Mouse (Mus musculus) layer of hippocampus, postnatal 10 days (tissue): ENCODE results near the gene Angptl1. TPM values are rescaled to one million over a fixed set of nuclear protein-coding genes. Genes with fewer than 3 reads are reported as not detected.

Source experiments
- DNase-seq, 2 experiments: peaks; one replicate each; pipeline ENCODE4 v3.0.0; 2021; ENCODE audit warnings: low spot score in 2 of 2
- total RNA-seq, 2 experiments: library from RNA; stranded (reverse); gene quantifications; 2 replicates each; pipeline ENCODE4 v1.2.3; 2021

Gene Angptl1
- total RNA-seq, 2 experiments from 2014 or later = 0.49 to 1.1 TPM

DNA sequence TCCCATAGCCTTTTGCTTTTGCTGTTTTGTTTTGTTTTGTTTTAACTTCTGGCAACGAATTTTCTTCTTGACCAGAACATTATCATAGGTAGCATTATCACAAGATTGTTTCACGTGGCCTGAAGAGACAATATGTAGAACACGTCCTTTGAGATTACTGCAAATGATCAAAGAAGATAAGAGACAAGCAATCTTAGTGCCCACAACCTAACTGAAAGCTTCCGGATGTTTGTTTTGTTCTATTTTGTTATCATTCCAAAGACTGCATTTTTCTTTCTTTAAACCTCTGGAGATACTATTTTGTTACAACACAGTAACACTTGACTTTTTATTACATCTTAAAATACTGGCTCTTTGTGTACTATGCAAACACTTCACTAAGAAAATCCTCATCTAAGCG lies 31.7 kb downstream of the Angptl1 start:
- no peak for DNase-seq

DNA sequence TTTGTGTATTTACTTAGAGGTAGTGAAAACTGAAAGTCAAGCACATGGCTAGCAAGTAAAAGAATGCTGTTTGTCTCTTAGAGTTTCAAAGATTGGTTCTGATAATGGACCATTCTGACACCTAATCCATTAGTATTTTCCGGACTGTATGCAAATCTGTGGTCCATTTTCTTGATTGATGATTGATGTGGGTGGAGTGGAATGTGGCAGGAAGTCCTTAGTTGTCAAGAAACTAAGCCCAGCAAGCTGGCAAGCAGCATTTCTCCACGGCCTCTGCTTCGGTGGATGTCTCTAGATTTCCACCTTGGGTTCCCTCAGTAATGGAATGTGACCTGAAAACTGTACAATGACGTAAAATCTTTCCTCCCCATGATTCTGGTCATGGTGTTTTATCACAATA lies 32.3 kb downstream of the Angptl1 start:
- no peak for DNase-seq

DNA sequence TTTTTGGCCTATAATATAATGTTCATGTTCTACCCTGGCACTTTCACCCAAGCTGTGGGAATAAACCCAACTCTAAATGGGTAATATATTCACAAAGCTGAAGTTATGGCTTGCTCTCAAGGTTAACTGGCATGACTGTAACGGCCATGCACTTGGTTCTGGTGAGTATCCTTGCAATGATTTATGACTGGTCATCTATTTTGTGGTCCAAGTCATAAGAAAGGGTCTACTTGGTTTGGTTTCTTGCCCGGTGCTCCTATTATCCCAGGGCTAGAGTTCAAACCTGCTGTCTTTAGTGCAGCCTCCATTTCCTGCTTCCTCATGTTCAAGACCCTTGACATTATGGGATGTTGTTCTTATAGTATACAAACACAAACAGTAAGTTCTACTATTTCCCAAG lies 46.4 kb downstream of the Angptl1 start:
- DNase-seq = no peak

DNA sequence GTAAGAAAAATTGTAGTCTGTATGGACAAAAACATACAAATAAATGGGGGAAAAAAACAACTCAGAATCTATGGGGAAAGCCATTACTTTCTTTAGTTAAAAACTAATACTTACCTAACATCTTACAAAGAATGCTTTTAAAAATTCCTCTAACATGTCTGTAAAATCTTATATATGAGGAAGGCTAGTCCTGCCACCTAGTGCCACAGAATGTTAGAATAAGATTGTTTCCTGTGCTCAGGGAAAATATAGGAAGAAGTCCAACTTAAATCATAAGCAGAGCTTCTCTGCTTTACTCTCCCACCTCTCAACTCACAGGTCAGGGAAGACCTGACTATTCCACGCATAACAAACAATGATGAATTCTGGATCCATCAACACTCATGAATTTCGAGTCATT lies 47.5 kb downstream of the Angptl1 start:
- DNase-seq = no peak

DNA sequence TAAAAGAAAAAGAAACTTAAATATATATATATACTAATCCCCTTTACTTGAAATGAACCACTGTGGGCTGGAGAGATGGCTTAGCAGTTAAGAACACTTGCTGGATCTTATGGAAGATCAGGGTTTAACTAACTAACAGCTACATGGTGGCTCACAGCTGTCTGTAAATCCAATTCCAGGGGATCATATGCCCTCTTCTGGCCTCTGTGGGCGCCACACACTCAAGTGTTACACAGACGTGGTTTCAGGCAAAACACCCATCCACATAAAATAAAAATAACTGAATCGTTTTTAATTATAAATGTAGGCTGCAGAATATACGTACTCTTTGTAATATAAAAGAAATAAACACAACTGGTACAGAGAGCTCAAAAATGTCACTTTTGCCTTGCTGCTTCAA lies 50.5 kb downstream of the Angptl1 start:
- no peak for DNase-seq

DNA sequence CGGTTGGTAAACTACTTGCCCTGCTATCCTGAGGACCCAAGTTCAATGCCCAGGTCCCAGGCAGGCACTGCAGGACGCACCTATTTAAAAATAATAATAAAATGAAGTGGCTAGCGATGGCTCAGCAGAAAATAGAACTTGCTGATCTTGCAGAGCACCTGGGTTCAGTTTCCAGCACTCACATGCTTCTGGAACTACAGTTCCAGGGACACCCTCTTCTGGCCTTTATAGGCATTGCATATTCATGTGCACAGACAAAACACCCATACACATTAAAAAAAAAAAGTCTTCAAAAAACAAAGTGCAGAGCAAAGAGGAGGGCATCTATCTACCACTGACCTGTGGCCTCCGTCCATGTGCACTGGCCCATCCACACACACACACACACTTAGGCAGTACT lies 53.2 kb downstream of the Angptl1 start:
- DNase-seq = no peak

DNA sequence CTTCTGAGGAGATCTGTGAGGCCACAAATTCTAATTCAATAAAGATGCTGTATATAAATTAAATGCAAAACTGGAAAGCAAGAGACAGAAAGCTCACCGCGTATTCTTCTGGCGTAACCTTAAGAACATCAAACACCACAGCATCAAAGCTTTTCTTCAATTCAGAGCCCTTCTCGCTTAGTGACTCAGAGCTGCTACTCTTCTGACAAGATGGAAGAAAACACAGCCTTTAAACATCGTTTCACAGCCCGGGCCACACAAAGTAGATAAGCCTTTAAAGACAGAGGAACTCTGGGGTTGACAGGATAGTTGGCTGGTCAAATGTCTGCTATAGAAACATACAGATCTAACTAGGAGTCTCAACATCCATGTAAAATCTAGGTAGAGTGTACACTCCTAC lies 63.3 kb downstream of the Angptl1 start:
- DNase-seq = no peak

DNA sequence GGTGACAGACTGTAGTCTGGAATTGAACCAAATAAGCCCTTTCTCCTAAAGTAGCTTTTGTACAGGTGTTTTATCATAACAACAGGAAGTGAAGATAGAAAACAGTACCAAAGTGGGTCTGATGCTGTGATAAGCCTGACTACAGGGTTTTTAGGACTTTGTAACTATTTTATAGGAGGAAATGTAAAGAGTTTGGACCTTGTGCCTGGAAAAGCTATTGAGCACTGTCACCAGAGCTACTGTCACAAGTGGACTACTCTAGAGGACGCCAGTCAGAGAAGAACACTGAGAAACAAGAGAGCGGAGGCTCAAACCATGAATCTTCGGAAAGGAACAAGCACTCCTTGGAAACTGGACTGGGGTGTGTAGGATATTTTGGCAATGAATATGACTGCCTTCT lies 65.5 kb downstream of the Angptl1 start:
- DNase-seq = no peak

DNA sequence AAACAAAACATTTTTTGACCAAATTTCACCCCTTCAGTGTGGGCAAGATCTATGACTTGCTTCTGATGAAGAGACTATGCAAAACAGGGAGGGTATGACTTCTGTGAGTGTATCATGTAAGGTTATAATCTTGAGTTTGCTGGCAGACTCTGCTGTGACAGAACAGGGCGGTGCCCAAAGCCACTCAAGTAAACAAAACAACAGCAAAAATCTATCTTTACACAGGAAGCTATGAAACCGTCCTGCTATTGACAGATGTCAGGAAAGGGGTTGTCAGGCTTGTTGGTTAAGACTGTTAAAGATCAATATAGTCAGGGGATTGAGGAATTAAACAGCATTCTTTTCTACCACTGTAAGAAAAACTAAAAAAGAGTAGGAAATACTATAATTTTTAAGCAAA lies 67.3 kb downstream of the Angptl1 start:
- no peak for DNase-seq

DNA sequence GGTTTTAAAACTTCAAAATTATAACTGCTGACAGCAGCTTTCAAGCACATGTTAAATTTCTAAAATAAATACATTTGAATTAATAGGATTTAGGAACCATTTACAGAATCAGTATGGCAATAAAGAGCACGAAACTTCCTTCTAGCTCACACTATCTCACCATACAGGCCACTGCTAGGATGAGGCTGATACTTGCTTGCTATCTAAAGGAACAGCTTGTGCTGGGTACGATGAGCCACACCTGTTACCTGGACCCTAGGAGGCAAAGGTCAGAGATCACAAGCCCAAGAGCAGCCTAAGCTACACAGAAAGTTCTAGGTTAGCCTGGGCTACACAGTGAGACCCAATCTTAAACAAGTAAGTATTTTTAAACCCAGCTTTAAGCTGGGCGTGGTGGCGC lies 70.9 kb downstream of the Angptl1 start:
- DNase-seq = no peak

DNA sequence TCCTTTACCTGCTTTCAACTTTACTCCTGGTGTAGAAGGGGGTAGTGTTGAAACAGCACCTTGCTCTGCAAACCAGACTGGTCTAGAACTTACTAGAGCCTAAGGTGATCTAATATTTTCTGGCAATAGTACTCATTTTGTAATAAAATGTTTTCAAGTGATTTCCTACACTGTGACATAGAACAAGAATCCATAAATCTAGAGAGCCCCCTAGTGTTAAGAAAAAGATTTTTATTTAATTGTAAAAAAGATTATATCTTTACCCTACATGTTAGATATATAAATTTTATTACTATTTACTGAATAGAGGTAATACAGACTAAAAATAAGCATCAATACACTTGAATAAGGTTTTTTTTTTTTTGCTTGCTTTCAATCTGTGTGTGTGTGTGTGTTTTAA lies 71.5 kb downstream of the Angptl1 start:
- DNase-seq = no peak

Other genes with a start within 250 kb of the Angptl1 start
- gene Tor3a, start 164.2 kb upstream of the Angptl1 start, total RNA-seq = 1 to 10 TPM; 5.0 to 8.5 TPM
- 10 to 100 TPM; 65.2 to 67.2 TPM for gene Fam20b, start 119.5 kb upstream of the Angptl1 start, total RNA-seq
- gene Ralgps2, start 101.1 kb downstream of the Angptl1 start, total RNA-seq = 100 to 1,000 TPM in 1 of 2 experiments, 10 to 100 TPM in 1; 93.3 to 101 TPM